In the genomic region with DNA sequence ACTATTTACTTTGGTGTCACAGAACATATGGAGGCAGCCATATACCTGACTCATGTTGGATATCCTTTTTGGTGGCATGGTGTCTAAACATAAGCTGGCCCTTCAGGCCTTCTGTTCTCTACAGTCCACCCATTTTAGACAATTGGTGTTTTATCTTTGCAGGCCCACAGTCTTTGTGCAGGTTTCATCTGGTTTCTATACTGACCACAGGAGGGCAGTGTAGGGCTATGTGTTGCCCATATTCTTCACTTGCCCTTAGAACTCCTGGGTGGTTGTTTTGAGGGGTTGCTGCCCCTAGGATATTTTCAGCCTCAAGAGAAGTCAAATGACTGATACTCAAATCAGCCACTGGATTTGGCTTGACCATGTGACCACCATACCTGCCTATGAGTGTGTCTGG, we compare ENCODE assay signal across 11 mouse cellular contexts. TPM values are rescaled to one million over a fixed set of nuclear protein-coding genes. Genes with fewer than 3 reads are reported as not detected.
A peak's percentile ranks its signal among the peaks of the same experiment; 100 is the strongest.
DNase-seq lines count a peak whose midpoint lies in the region; ATAC-seq and TF ChIP-seq lines count a peak whose summit lies in the region.
"Had no signal": no experiment of that assay in that cellular context is flagged by ENCODE, and none has a peak within 500 bp of the region (broad histone marks: within the 10 kb centered on the region; RNA-seq: fewer than 3 reads in every experiment).

No protein-coding gene starts in this region.

- no peaks in the 10 kb centered on the region for H3K27me3 ChIP-seq in midbrain, embryonic 11.5 days (ENCODE audit: control insufficient read depth, insufficient read depth, low read length)
- no peaks in the 10 kb centered on the region for H3K27me3 ChIP-seq in midbrain, embryonic 16.5 days (ENCODE audit: control insufficient read depth, insufficient read depth, low read depth, low read length)
- H3K27me3 ChIP-seq in splenic B cell, adult 2 months (ENCODE audit: control insufficient read depth, insufficient read depth, low read length, poor library complexity, severe bottlenecking): no peaks in the 10 kb centered on the region
- H3K27me3 ChIP-seq: hindbrain, embryonic 15.5 days had no signal

- no peaks in the 10 kb centered on the region for H3K4me1 ChIP-seq in midbrain, embryonic 11.5 days (ENCODE audit: control insufficient read depth, insufficient read depth, low read length)
- H3K4me1 ChIP-seq in midbrain, embryonic 16.5 days (ENCODE audit: control insufficient read depth, insufficient read depth, low read length): no peaks in the 10 kb centered on the region
- no peaks in the 10 kb centered on the region for H3K4me1 ChIP-seq in cortical plate, adult 2 months (ENCODE audit: control insufficient read depth, insufficient read depth, low read length)
- H3K4me1 ChIP-seq: hindbrain, embryonic 15.5 days had no signal

- no peak for DNase-seq in frontal cortex, postnatal 10 days (ENCODE audit: low spot score in 2 of 2)
- DNase-seq in midbrain, embryonic 11.5 days (ENCODE audit: low spot score, missing footprints): no peak
- DNase-seq in splenic B cell, adult 2 months (ENCODE audit: low read depth, low spot score): peak; percentile 54
- no peak for DNase-seq in layer of hippocampus, postnatal 10 days (ENCODE audit: low spot score in 2 of 2)
- DNase-seq: cerebellum, adult 11-12 months had no signal

- H3K27ac ChIP-seq in midbrain, embryonic 11.5 days (ENCODE audit: low read depth, low read length): no peak overlapping the region
- no peak overlapping the region for H3K27ac ChIP-seq in midbrain, embryonic 16.5 days (ENCODE audit: low read length)
- H3K27ac ChIP-seq in cortical plate, adult 2 months (ENCODE audit: insufficient read depth, low read length): no peak overlapping the region
- H3K27ac ChIP-seq: hindbrain, embryonic 15.5 days had no signal

- no peak overlapping the region for H3K9ac ChIP-seq in midbrain, embryonic 11.5 days (ENCODE audit: low read length)
- H3K9ac ChIP-seq in midbrain, embryonic 16.5 days (ENCODE audit: low read depth, low read length): no peak overlapping the region
- H3K9ac ChIP-seq: hindbrain, embryonic 15.5 days had no signal

- H3K36me3 ChIP-seq in midbrain, embryonic 11.5 days (ENCODE audit: control insufficient read depth, insufficient read depth, low read length): no peaks in the 10 kb centered on the region
- H3K36me3 ChIP-seq in midbrain, embryonic 16.5 days (ENCODE audit: control insufficient read depth, insufficient read depth, low read length): no peaks in the 10 kb centered on the region
- no peaks in the 10 kb centered on the region for H3K36me3 ChIP-seq in splenic B cell, adult 2 months (ENCODE audit: control insufficient read depth, insufficient read depth, low read length, poor library complexity, severe bottlenecking)
- H3K36me3 ChIP-seq: hindbrain, embryonic 15.5 days had no signal

- no peak for TF ChIP-seq POLR2A in cortical plate, adult 2 months (IDR thresholded peaks at IDR 0.05; ENCODE audit: extremely low read depth, insufficient read depth, low read length)

- no peak overlapping the region for H3K4me3 ChIP-seq in midbrain, embryonic 11.5 days (ENCODE audit: low read depth, low read length)
- H3K4me3 ChIP-seq in midbrain, embryonic 16.5 days (ENCODE audit: low read depth, low read length): no peak overlapping the region
- no peak overlapping the region for H3K4me3 ChIP-seq in cortical plate, adult 2 months (ENCODE audit: insufficient read depth, low read length)
- H3K4me3 ChIP-seq: hindbrain, embryonic 15.5 days had no signal

- peak; percentile 36; the same call in 1 of the 2 replicates for TF ChIP-seq CTCF in cortical plate, adult 2 months (IDR thresholded peaks at IDR 0.05; ENCODE audit: extremely low read depth, insufficient read depth, low read length)

- H3K4me2 ChIP-seq in midbrain, embryonic 11.5 days: no peak overlapping the region
- H3K4me2 ChIP-seq in midbrain, embryonic 16.5 days (ENCODE audit: low read length): no peak overlapping the region
- H3K4me2 ChIP-seq: hindbrain, embryonic 15.5 days had no signal

- H3K9me3 ChIP-seq in midbrain, embryonic 11.5 days (ENCODE audit: control insufficient read depth, low read length): no peaks in the 10 kb centered on the region
- no peaks in the 10 kb centered on the region for H3K9me3 ChIP-seq in midbrain, embryonic 16.5 days (replicated peaks; ENCODE audit: control insufficient read depth, low read length, poor library complexity, severe bottlenecking)
- H3K9me3 ChIP-seq: hindbrain, embryonic 15.5 days had no signal

- peak; percentile 55; the same call in 1 of the 2 replicates for ATAC-seq in frontal cortex, adult (ENCODE audit: low TSS enrichment)
- peak; percentile 22; the same call in 1 of the 2 replicates for ATAC-seq in midbrain, embryonic 11.5 days (ENCODE audit: low FRiP score)
- ATAC-seq in midbrain, embryonic 16.5 days: no peak
- no peak for ATAC-seq in inflammation-experienced regulatory T-cells, adult 6 months

RNA-seq across cellular contexts. Expression of a gene that starts 5.3 kb away (rescaled TPM):
- polyA plus RNA-seq in midbrain, embryonic 11.5 days (2014; fragmentation: Nextera tagmentation; extraction: Ambion mirVana): not detected in 2 replicates
- not detected in 2 replicates for polyA plus RNA-seq in midbrain, embryonic 16.5 days (2015; fragmentation: Nextera tagmentation; extraction: Ambion mirVana)
- polyA plus RNA-seq in cortical plate, adult 2 months (2012; rRNA removed): not detected in 2 replicates
- not detected for total RNA-seq in layer of hippocampus, postnatal 10 days (2021)
- not detected for polyA plus RNA-seq in inflammation-experienced regulatory T-cells, adult 6 months (2017; shearing (Covaris generic))
- total RNA-seq: left cerebral cortex, postnatal 36 days had no signal
- polyA plus RNA-seq: hindbrain, embryonic 15.5 days had no signal

RNA-seq across cellular contexts. Expression of a gene that starts 10.8 kb away (rescaled TPM):
- polyA plus RNA-seq in midbrain, embryonic 11.5 days (2014; fragmentation: Nextera tagmentation; extraction: Ambion mirVana): 282 and 296 TPM in 2 replicates
- polyA plus RNA-seq in midbrain, embryonic 16.5 days (2015; fragmentation: Nextera tagmentation; extraction: Ambion mirVana): 158 and 182 TPM in 2 replicates
- 54.3 and 58.8 TPM in 2 replicates for polyA plus RNA-seq in cortical plate, adult 2 months (2012; rRNA removed)
- total RNA-seq in layer of hippocampus, postnatal 10 days (2021): 10 to 100 TPM; 85.3 to 88.0 TPM
- 100 to 1,000 TPM in 1 of 3 experiments, 10 to 100 TPM in 2; 71.5 to 109 (median 89.7) TPM for polyA plus RNA-seq in inflammation-experienced regulatory T-cells, adult 6 months (2017; shearing (Covaris generic))

Comparison
In these comparisons a context has a peak if more than half of its experiments do, and no peak if none do; other contexts are left out.
1. ATAC-seq: peak in frontal cortex, adult (single experiment) and midbrain, embryonic 11.5 days (single experiment); none in midbrain, embryonic 16.5 days (single experiment) and inflammation-experienced regulatory T-cells, adult 6 months (single experiment).